Mouse (Mus musculus) midbrain, embryonic 15.5 days (tissue): ENCODE results near the gene Kcnj2. TPM values are rescaled to one million over a fixed set of nuclear protein-coding genes. Genes with fewer than 3 reads are reported as not detected.

ENCODE experiments used
- ATAC-seq: fragments of 200-750 bp; cut with Nextera tagmentation; replicated peaks from 2 replicates; pipeline ENCODE4 v1.8.0; 2017; ENCODE audit warnings: moderate TSS enrichment
- H3K27ac ChIP-seq: fragments of 300-500 bp; sonication (generic); 2 replicates; pipeline ENCODE4 v1.5.1; 2015; ENCODE audit warnings: mild to moderate bottlenecking, inconsistent platforms
- H3K27me3 ChIP-seq: fragments of 300-500 bp; sonication (generic); replicated peaks from 2 replicates; pipeline ENCODE4 v1.6.1; 2015; ENCODE audit warnings: inconsistent platforms
- H3K36me3 ChIP-seq: fragments of 300-500 bp; sonication (generic); replicated peaks from 2 replicates; pipeline ENCODE4 v1.6.1; 2015; ENCODE audit warnings: inconsistent platforms
- H3K4me1 ChIP-seq: fragments of 300-500 bp; sonication (generic); 2 replicates; pipeline ENCODE4 v1.6.1; 2015; ENCODE audit warnings: inconsistent platforms
- H3K4me2 ChIP-seq: fragments of 300-500 bp; sonication (generic); 2 replicates; pipeline ENCODE4 v1.6.1; 2015; ENCODE audit warnings: inconsistent platforms, mild to moderate bottlenecking, moderate library complexity
- H3K4me3 ChIP-seq: fragments of 300-500 bp; sonication (generic); 2 replicates; pipeline ENCODE4 v1.5.1; 2015; ENCODE audit warnings: mild to moderate bottlenecking, inconsistent platforms
- H3K9ac ChIP-seq: fragments of 300-500 bp; sonication (generic); 2 replicates; pipeline ENCODE4 v1.6.1; 2015; ENCODE audit warnings: mild to moderate bottlenecking, inconsistent platforms
- H3K9me3 ChIP-seq: fragments of 300-500 bp; sonication (generic); 2 replicates; pipeline ENCODE4 v1.6.1; 2016; ENCODE audit warnings: inconsistent platforms
- WGBS: fragments of 180-500 bp; shearing (Covaris S2); methylation state at CpG from one replicate; pipeline ENCODE4 v1.1.7; 2015; ENCODE audit warnings: mixed read lengths; 5-methylcytosine and 5-hydroxymethylcytosine counted together
- polyA plus RNA-seq: library from polyadenylated mRNA; unstranded; fragments of >200 nt; fragmentation: Nextera tagmentation; extraction: Ambion mirVana; gene quantifications from 2 replicates; pipeline ENCODE4 v1.2.1, GENCODE M21; 2015

The Kcnj2 gene
- polyA plus RNA-seq, 1 experiment from 2014 or later, result 1.6 TPM

GRCm38 (mm10) chr11:111100131-111100530, 34.2 kb downstream of the Kcnj2 start:
- WGBS, result 88% methylated on average over 2 of the region's 2 CpGs
- H3K4me1 ChIP-seq, result no peaks in the 10 kb centered on the region
- no peak overlapping the region for H3K9ac ChIP-seq
- H3K9me3 ChIP-seq, result no peaks in the 10 kb centered on the region
- no peaks in the 10 kb centered on the region for H3K27me3 ChIP-seq
- H3K36me3 ChIP-seq, result no peaks in the 10 kb centered on the region
- H3K27ac ChIP-seq, result no peak overlapping the region
- no peak overlapping the region for H3K4me2 ChIP-seq
- ATAC-seq, result no peak
- no peak overlapping the region for H3K4me3 ChIP-seq

- no peak for ATAC-seq
- Histone ChIP-seq H3K4me2 (no peak overlapping the region), H3K27me3 (no peaks in the 10 kb centered on the region), H3K9me3 (no peaks in the 10 kb centered on the region), H3K4me1 (no peaks in the 10 kb centered on the region), H3K36me3 (no peaks in the 10 kb centered on the region), H3K4me3 (no peak overlapping the region), H3K27ac (no peak overlapping the region), H3K9ac (no peak overlapping the region)
- 92% methylated on average over 4 of the region's 4 CpGs for WGBS
Measured at GRCm38 (mm10) chr11:111100651-111101050, 34.7 kb downstream of the Kcnj2 start.

GRCm38 (mm10) chr11:111101620-111102176, 35.7 kb downstream of the Kcnj2 start:
- no peak overlapping the region for H3K4me2 ChIP-seq
- no peak overlapping the region for H3K4me3 ChIP-seq
- no peaks in the 10 kb centered on the region for H3K4me1 ChIP-seq
- no peaks in the 10 kb centered on the region for H3K9me3 ChIP-seq
- ATAC-seq, result no peak
- no peak overlapping the region for H3K9ac ChIP-seq
- H3K27ac ChIP-seq, result no peak overlapping the region
- H3K36me3 ChIP-seq, result no peaks in the 10 kb centered on the region
- 86% methylated on average over 9 of the region's 9 CpGs for WGBS
- H3K27me3 ChIP-seq, result no peaks in the 10 kb centered on the region

- no peak overlapping the region for H3K9ac ChIP-seq
- WGBS, result 82% methylated on average over 2 of the region's 2 CpGs
Measured at GRCm38 (mm10) chr11:111104422-111104821, 38.5 kb downstream of the Kcnj2 start.

GRCm38 (mm10) chr11:111108130-111108529, 42.2 kb downstream of the Kcnj2 start:
- Histone ChIP-seq H3K36me3 (no peaks in the 10 kb centered on the region), H3K4me1 (0 out of 2 replicates have a peak, but pooled peaks cover 3% of the 10 kb centered on the region), H3K9ac (no peak overlapping the region), H3K4me2 (no peak overlapping the region), H3K27ac (no peak overlapping the region), H3K9me3 (no peaks in the 10 kb centered on the region), H3K4me3 (no peak overlapping the region), H3K27me3 (no peaks in the 10 kb centered on the region)
- no peak for ATAC-seq
- 68% methylated on average over 9 of the region's 9 CpGs for WGBS

More at GRCm38 (mm10) chr11:111104422-111104821, 38.5 kb downstream of the Kcnj2 start:
- 0 out of 2 replicates have a peak, but pooled peaks cover 3% of the 10 kb centered on the region for H3K4me1 ChIP-seq
- H3K36me3 ChIP-seq, result no peaks in the 10 kb centered on the region
- H3K4me3 ChIP-seq, result no peak overlapping the region
- H3K27me3 ChIP-seq, result no peaks in the 10 kb centered on the region
- no peak overlapping the region for H3K27ac ChIP-seq
- no peaks in the 10 kb centered on the region for H3K9me3 ChIP-seq
- ATAC-seq, result no peak
- H3K4me2 ChIP-seq, result no peak overlapping the region

GRCm38 (mm10) chr11:111121514-111121913, 55.5 kb downstream of the Kcnj2 start:
- 63% methylated on average over 9 of the region's 9 CpGs for WGBS
- Histone ChIP-seq H3K9ac (no peak overlapping the region), H3K4me1 (no peaks in the 10 kb centered on the region), H3K27me3 (no peaks in the 10 kb centered on the region), H3K36me3 (no peaks in the 10 kb centered on the region), H3K4me2 (no peak overlapping the region), H3K4me3 (no peak overlapping the region), H3K9me3 (no peaks in the 10 kb centered on the region), H3K27ac (no peak overlapping the region)
- no peak for ATAC-seq

GRCm38 (mm10) chr11:111123324-111123723, 57.4 kb downstream of the Kcnj2 start:
- WGBS, result 51% methylated on average over 4 of the region's 4 CpGs
- ATAC-seq, result no peak
- Histone ChIP-seq H3K4me2 (no peak overlapping the region), H3K27me3 (no peaks in the 10 kb centered on the region), H3K9ac (no peak overlapping the region), H3K36me3 (no peaks in the 10 kb centered on the region), H3K9me3 (no peaks in the 10 kb centered on the region), H3K4me1 (no peaks in the 10 kb centered on the region), H3K27ac (no peak overlapping the region), H3K4me3 (no peak overlapping the region)

GRCm38 (mm10) chr11:111125963-111126362, 60.0 kb downstream of the Kcnj2 start:
- Histone ChIP-seq H3K36me3 (no peaks in the 10 kb centered on the region), H3K4me2 (no peak overlapping the region), H3K9me3 (no peaks in the 10 kb centered on the region), H3K4me3 (no peak overlapping the region), H3K4me1 (no peaks in the 10 kb centered on the region), H3K27me3 (no peaks in the 10 kb centered on the region), H3K27ac (no peak overlapping the region), H3K9ac (no peak overlapping the region)
- 92% methylated on average over 5 of the region's 5 CpGs for WGBS
- ATAC-seq, result no peak

Other genes with a start within 250 kb of the Kcnj2 start
- gene Kcnj16, start 98.1 kb upstream of the Kcnj2 start, polyA plus RNA-seq, result 0.75 and 0.96 TPM in 2 replicates